Mouse (Mus musculus): ENCODE data around the gene Ephx4. TPM values are rescaled to one million over a fixed set of nuclear protein-coding genes. Genes with fewer than 3 reads are reported as not detected.

The Ephx4 gene
- polyA plus RNA-seq, 1 experiment from 2014 or later = 0.68 TPM

DNA sequence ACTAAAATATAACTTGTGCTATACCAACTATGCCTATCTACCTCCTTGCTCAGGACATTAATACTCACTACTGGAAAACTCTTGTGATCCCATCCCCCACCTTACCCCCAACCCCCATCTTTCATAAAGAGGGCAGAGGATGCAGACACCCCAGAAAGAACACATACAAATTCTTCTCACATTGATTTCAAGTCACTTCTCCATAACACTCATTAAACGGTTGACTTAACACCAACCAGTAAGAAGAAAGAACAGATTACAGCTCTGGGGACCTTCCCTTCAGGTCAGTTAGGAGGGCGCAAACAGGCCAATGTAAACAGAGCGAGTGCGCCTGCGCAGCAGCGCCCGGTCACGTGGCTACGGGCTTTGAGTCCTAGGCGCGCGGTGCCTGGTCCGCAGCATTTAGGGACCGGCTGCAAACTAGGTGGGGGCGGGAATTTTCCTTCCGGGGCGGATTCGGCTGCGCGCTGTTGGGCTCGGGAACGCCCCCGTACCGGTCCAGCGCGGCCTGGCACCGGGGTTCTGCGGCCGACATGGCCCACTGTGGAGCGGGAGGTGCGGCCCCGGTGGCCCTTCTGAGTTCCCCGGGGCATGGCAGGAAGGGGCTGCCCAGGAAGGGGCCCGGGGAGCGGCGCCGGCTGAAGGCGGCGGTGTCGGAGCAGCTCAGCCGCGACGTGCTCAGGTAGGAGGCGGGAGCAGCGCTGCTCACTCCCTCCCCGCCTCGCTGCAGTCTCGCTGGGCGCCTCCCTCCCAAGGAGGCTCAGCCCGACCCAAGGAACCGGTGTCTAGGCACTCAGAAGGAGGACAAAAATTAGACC is 35.1 kb downstream of the Ephx4 start, which contains the start of gene Btbd8:
TSS of gene Btbd8 (plus strand) at position 534 of the 818 bp plus-strand sequence.
- H3K27me3 ChIP-seq (ENCODE audit: poor library complexity, severe bottlenecking) = no peaks in the 10 kb centered on the region
- no peaks in the 10 kb centered on the region for H3K36me3 ChIP-seq (replicated peaks)
- H3K4me3 ChIP-seq = peak within 1 kb of the TSS; percentile 89
- H3K4me1 ChIP-seq = peaks cover 16% of the 10 kb centered on the region
- peak within 1 kb of the TSS; percentile 98 for H3K27ac ChIP-seq
- WGBS = under 1% methylated on average over 51 of the region's 51 CpGs
- H3K9me3 ChIP-seq = no peaks in the 10 kb centered on the region
- peak; percentile 95 for DNase-seq (ENCODE audit: extremely low spot score, low spot score)

GRCm38 (mm10) chr5:107438353-107438752 is 35.8 kb downstream of the Ephx4 start:
- Histone ChIP-seq H3K4me1 (peaks cover 16% of the 10 kb centered on the region), H3K36me3 (replicated peaks) (no peaks in the 10 kb centered on the region), H3K27ac (peak overlapping the region; percentile 98), H3K4me3 (peak overlapping the region; percentile 89), H3K9me3 (no peaks in the 10 kb centered on the region), H3K27me3 (ENCODE audit: poor library complexity, severe bottlenecking) (no peaks in the 10 kb centered on the region)
- no peak for DNase-seq (ENCODE audit: extremely low spot score, low spot score)
- WGBS = 24% methylated on average over 7 of the region's 7 CpGs

GRCm38 (mm10) chr5:107441881-107442280 is 39.3 kb downstream of the Ephx4 start:
- DNase-seq (ENCODE audit: extremely low spot score, low spot score) = no peak
- WGBS = 88% methylated on average over 5 of the region's 5 CpGs
- H3K4me1 ChIP-seq = peaks cover 15% of the 10 kb centered on the region

GRCm38 (mm10) chr5:107444251-107444650 is 41.7 kb downstream of the Ephx4 start:
- Histone ChIP-seq H3K9me3 (no peaks in the 10 kb centered on the region), H3K36me3 (replicated peaks) (no peaks in the 10 kb centered on the region), H3K27ac (no peak overlapping the region), H3K27me3 (ENCODE audit: poor library complexity, severe bottlenecking) (no peaks in the 10 kb centered on the region), H3K4me1 (no peaks in the 10 kb centered on the region), H3K4me3 (no peak overlapping the region)
- WGBS = 95% methylated on average over 4 of the region's 4 CpGs
- DNase-seq (ENCODE audit: extremely low spot score, low spot score) = no peak

More at GRCm38 (mm10) chr5:107441881-107442280, 39.3 kb downstream of the Ephx4 start:
- Histone ChIP-seq H3K4me3 (no peak overlapping the region), H3K9me3 (no peaks in the 10 kb centered on the region), H3K36me3 (replicated peaks) (no peaks in the 10 kb centered on the region), H3K27me3 (ENCODE audit: poor library complexity, severe bottlenecking) (no peaks in the 10 kb centered on the region), H3K27ac (no peak overlapping the region)

- WGBS = 90% methylated on average over 4 of the region's 4 CpGs
Measured at GRCm38 (mm10) chr5:107447977-107448376, 45.4 kb downstream of the Ephx4 start.

GRCm38 (mm10) chr5:107448784-107449183 is 46.2 kb downstream of the Ephx4 start:
- Histone ChIP-seq H3K4me3 (no peak overlapping the region), H3K36me3 (replicated peaks) (0 out of 2 replicates have a peak, but pooled peaks cover 3% of the 10 kb centered on the region), H3K4me1 (no peaks in the 10 kb centered on the region), H3K27ac (no peak overlapping the region), H3K27me3 (ENCODE audit: poor library complexity, severe bottlenecking) (no peaks in the 10 kb centered on the region), H3K9me3 (no peaks in the 10 kb centered on the region)
- 95% methylated on average over 4 of the region's 4 CpGs for WGBS
- no peak for DNase-seq (ENCODE audit: extremely low spot score, low spot score)

More at GRCm38 (mm10) chr5:107447977-107448376, 45.4 kb downstream of the Ephx4 start:
- DNase-seq (ENCODE audit: extremely low spot score, low spot score) = no peak
- Histone ChIP-seq H3K27me3 (ENCODE audit: poor library complexity, severe bottlenecking) (no peaks in the 10 kb centered on the region), H3K4me3 (no peak overlapping the region), H3K9me3 (no peaks in the 10 kb centered on the region), H3K27ac (no peak overlapping the region), H3K36me3 (replicated peaks) (0 out of 2 replicates have a peak, but pooled peaks cover 3% of the 10 kb centered on the region), H3K4me1 (no peaks in the 10 kb centered on the region)

DNA sequence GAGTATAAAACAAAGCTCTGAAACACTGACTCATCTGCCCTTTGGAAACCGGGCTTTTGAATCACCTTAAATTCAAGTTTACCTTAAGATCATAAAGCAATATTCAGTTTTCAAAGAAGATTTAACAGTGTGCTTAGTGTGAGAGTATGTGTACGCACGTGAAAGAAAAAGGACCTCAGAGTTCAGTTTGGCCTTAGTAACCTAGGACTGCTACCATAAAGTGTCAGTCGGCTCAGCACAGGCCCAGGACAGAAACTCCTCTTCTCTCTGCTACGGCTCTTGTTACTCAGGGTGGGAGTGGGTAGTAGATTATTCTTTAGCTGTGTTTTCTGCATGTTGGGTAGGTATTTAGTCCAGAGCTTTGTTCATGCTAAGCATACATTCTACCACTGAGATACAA is 47.1 kb downstream of the Ephx4 start:
- H3K27me3 ChIP-seq (ENCODE audit: poor library complexity, severe bottlenecking) = no peaks in the 10 kb centered on the region
- no peaks in the 10 kb centered on the region for H3K9me3 ChIP-seq
- WGBS = 92% methylated on average over 5 of the region's 5 CpGs
- 0 out of 2 replicates have a peak, but pooled peaks cover 3% of the 10 kb centered on the region for H3K36me3 ChIP-seq (replicated peaks)
- no peak for DNase-seq (ENCODE audit: extremely low spot score, low spot score)
- H3K4me3 ChIP-seq = no peak overlapping the region
- H3K27ac ChIP-seq = no peak overlapping the region
- no peaks in the 10 kb centered on the region for H3K4me1 ChIP-seq

DNA sequence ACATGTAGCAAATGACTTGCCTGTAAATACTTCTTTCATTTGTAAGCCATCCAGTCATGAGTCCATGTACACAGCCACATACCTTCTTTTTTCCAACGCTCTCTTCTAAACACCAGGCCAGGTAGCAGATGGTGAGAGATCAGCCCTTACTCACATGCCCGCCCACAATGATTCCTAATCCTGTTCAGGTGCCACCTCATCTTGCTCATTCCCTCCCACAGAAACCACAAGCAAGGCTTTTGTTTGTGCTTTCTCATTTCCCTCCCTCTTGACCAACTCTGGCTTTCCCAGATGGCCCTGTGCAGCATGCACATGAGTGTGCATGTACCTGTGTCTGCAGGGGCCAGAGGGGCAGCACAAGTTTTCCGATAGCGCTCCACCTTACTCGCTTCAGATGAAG is 47.8 kb downstream of the Ephx4 start:
- Histone ChIP-seq H3K27me3 (ENCODE audit: poor library complexity, severe bottlenecking) (no peaks in the 10 kb centered on the region), H3K4me1 (no peaks in the 10 kb centered on the region), H3K4me3 (no peak overlapping the region), H3K36me3 (replicated peaks) (0 out of 2 replicates have a peak, but pooled peaks cover 3% of the 10 kb centered on the region), H3K9me3 (no peaks in the 10 kb centered on the region), H3K27ac (no peak overlapping the region)
- WGBS = 94% methylated on average over 5 of the region's 5 CpGs
- DNase-seq (ENCODE audit: extremely low spot score, low spot score) = no peak

DNA sequence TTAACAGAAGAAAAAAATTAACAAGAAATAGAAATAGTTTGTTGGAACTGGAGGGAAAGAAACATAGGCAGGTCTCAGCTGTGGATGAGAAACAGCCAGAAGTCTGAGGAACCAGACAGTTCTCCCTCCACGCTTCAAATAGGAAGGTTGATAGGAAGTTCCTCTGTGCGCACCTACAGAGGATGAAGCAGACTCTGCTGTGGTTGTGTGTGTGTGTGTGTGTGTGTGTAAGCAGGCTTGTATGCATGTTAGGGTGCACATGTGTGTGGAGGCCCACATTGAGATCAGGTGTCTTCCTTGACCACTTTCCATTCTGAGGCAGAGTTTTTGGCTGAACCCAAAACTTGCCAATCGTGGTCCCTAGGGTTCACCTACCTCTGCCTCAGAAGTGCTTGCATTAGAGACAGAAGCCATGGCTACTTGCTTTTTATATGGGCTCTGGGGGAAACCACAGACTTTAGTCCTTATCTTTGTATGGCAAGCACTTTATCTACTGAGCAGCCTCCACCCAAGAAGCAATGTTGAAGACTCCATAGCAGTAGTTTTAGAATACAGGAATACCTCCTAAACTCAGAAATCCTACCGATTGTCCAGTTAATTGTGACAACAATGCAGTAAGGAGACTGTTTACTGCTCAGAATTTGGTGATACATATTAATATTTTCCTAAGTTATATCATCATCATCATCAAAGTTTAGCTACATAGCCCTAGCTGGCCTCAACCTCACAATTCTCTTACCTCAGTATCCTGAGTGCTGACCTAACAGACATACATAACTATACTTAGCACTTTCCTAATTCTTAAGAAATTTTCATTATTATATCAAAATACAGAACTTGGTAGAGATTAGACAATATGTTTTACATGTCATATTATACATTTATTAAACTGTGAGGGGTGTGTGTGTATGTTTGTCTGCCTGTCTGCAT is 59.9 kb downstream of the Ephx4 start:
- 92% methylated on average over 4 of the region's 4 CpGs for WGBS
- no peak for DNase-seq (ENCODE audit: extremely low spot score, low spot score)
- no peaks in the 10 kb centered on the region for H3K9me3 ChIP-seq
- no peaks in the 10 kb centered on the region for H3K27me3 ChIP-seq (ENCODE audit: poor library complexity, severe bottlenecking)
- H3K4me3 ChIP-seq = no peak overlapping the region
- no peak overlapping the region for H3K27ac ChIP-seq
- H3K4me1 ChIP-seq = peaks cover 12% of the 10 kb centered on the region
- H3K36me3 ChIP-seq (replicated peaks) = no peaks in the 10 kb centered on the region

DNA sequence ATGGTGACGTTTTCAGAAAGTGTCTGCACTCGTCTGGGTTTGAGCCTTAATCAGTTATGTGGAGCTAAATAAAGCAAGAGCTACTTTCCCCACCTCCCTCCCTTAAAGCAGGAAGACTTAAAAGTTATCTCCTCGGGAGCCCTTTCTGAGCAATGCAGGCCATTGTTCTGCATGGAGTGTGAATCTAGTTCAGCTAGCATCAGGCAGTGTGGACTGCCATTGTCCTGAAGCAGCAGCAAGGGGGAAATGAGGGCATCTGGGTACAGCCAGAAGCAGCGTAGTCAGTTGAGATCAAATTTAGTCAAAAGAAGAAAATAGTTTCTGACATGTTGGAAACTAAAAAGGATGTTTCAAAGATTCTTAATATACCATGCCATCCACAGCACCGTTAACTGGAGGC is 64.0 kb downstream of the Ephx4 start:
- H3K4me1 ChIP-seq = peaks cover 12% of the 10 kb centered on the region
- 33% methylated on average over 5 of the region's 5 CpGs for WGBS
- H3K27me3 ChIP-seq (ENCODE audit: poor library complexity, severe bottlenecking) = no peaks in the 10 kb centered on the region
- H3K36me3 ChIP-seq (replicated peaks) = no peaks in the 10 kb centered on the region
- H3K9me3 ChIP-seq = no peaks in the 10 kb centered on the region
- no peak for DNase-seq (ENCODE audit: extremely low spot score, low spot score)
- H3K27ac ChIP-seq = no peak overlapping the region
- H3K4me3 ChIP-seq = no peak overlapping the region

GRCm38 (mm10) chr5:107467098-107467497 is 64.6 kb downstream of the Ephx4 start:
- no peak overlapping the region for H3K27ac ChIP-seq
- no peaks in the 10 kb centered on the region for H3K27me3 ChIP-seq (ENCODE audit: poor library complexity, severe bottlenecking)
- no peak for DNase-seq (ENCODE audit: extremely low spot score, low spot score)
- H3K4me3 ChIP-seq = no peak overlapping the region
- H3K4me1 ChIP-seq = peaks cover 12% of the 10 kb centered on the region
- WGBS = 68% methylated on average over 4 of the region's 4 CpGs
- H3K9me3 ChIP-seq = no peaks in the 10 kb centered on the region
- no peaks in the 10 kb centered on the region for H3K36me3 ChIP-seq (replicated peaks)

DNA sequence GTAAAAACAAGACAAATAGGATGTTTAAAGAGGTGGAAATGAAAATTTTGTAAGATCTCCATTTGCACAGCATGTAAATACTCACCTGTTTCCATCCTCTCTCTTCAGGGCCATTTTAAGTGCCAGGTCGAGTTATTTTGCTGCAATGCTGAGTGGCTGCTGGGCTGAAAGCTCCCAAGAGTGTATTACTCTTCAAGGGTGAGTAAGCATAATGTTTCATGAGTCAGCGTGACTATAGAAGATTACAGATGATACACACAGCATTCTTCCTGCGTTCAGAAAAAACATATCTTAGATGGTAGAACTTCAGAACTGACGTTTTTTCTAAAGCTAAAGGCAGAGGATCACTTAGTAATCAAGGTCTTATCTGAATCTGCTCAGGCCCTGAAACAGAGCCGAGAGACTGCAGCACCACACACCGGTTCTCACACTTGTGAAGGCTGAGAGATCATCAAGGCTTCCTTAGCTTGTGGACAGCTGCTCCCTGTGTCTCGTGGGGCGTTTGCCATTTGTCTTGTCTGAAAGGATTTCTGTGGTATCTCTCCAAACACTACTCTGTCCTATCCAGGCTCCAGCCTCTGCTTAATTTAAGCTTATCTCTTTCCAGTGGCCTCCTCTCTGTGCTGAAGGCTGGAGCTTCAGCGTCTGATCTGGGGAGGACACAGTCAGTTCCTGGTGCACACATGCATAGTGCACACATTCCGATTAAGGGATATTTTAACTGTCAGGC is 68.2 kb downstream of the Ephx4 start:
- 86% methylated on average over 10 of the region's 10 CpGs for WGBS
- peaks cover 12% of the 10 kb centered on the region for H3K4me1 ChIP-seq
- no peaks in the 10 kb centered on the region for H3K27me3 ChIP-seq (ENCODE audit: poor library complexity, severe bottlenecking)
- no peak for DNase-seq (ENCODE audit: extremely low spot score, low spot score)
- peaks cover 7% of the 10 kb centered on the region; the same call in 1 of the 2 replicates for H3K36me3 ChIP-seq (replicated peaks)
- no peaks in the 10 kb centered on the region for H3K9me3 ChIP-seq
- no peak overlapping the region for H3K27ac ChIP-seq
- H3K4me3 ChIP-seq = no peak overlapping the region
